8 mouse cellular contexts compared by ENCODE assay signal in the genomic region with DNA sequence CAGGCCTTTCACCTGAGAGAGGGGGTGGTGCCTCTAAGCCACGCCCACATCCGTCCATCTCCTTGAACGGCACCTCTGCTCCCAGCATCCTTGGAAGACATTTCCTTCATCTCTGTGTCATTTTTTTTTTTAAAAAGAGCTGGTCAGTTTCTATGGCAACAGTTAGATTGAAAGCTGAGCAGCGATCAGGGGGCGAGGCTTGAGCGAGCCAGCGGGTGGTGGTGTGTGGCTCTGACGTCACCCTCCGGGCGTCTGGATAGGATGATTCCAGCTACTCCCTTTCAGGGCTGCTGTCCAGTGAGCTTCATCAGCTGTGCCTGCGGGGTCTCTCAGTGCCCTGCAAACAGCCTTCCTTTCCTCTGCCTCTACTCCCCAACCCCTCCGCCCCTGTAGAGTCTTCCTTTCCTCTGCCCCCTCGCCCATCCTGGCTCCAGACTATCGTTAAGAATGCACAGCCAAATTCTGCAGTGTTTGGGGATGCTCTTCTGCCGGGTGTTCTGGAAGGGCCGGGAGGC.
A peak's percentile ranks its signal among the peaks of the same experiment; 100 is the strongest.
DNase-seq lines count a peak whose midpoint lies in the region; ATAC-seq and TF ChIP-seq lines count a peak whose summit lies in the region.

No protein-coding gene starts in this region.

- H3K27ac ChIP-seq in ES-E14 (ENCODE audit: insufficient read depth, low read depth, low read length, poor library complexity, severe bottlenecking) = no peak overlapping the region
- no peak overlapping the region; the same call in 1 of the 2 replicates for H3K27ac ChIP-seq in embryonic facial prominence, embryonic 14.5 days (replicated peaks; ENCODE audit: low read depth, low read length)
- H3K27ac ChIP-seq in hindbrain, embryonic 13.5 days = peak overlapping the region; percentile 96
- H3K27ac ChIP-seq in midbrain, embryonic 14.5 days (replicated peaks; ENCODE audit: low read depth, low read length) = peak overlapping the region; percentile 93

- ATAC-seq in embryonic facial prominence, embryonic 14.5 days (ENCODE audit: low read depth) = peak; percentile 92
- ATAC-seq in hindbrain, embryonic 13.5 days (ENCODE audit: low FRiP score) = peak; percentile 94
- ATAC-seq in midbrain, embryonic 14.5 days (ENCODE audit: low FRiP score, low TSS enrichment) = peak; percentile 96

- in situ Hi-C loops in ES-E14 (cut with MboI; ENCODE audit: low sequenced_read_pairs in 2 of 2, unreplicated experiment in 2 of 2) = no loop called here

- H3K4me3 ChIP-seq in ES-E14 (ENCODE audit: insufficient read depth in 1 of 2, low read depth in 1 of 2, low read length in 2 of 2, poor library complexity in 1 of 2, severe bottlenecking in 1 of 2) = no peak overlapping the region
- H3K4me3 ChIP-seq in embryonic facial prominence, embryonic 14.5 days (ENCODE audit: low read depth, low read length) = peak overlapping the region; percentile 22
- peak overlapping the region; percentile 52 for H3K4me3 ChIP-seq in hindbrain, embryonic 13.5 days
- H3K4me3 ChIP-seq in midbrain, embryonic 14.5 days (replicated peaks; ENCODE audit: low read depth, low read length) = peak overlapping the region; percentile 49

- H3K36me3 ChIP-seq in ES-E14 (ENCODE audit: control insufficient read depth, insufficient read depth, low read length, poor library complexity, severe bottlenecking) = peaks cover 2% of the 10 kb centered on the region; the same call in 1 of the 2 replicates
- no peaks in the 10 kb centered on the region for H3K36me3 ChIP-seq in embryonic facial prominence, embryonic 14.5 days (ENCODE audit: control insufficient read depth, insufficient read depth, low read length)
- 0 out of 2 replicates have a peak, but pooled peaks cover 2% of the 10 kb centered on the region for H3K36me3 ChIP-seq in hindbrain, embryonic 13.5 days
- H3K36me3 ChIP-seq in midbrain, embryonic 14.5 days (ENCODE audit: control insufficient read depth, insufficient read depth, low read length) = no peaks in the 10 kb centered on the region

- H3K9ac ChIP-seq in ES-E14 (ENCODE audit: insufficient read depth, low read depth, low read length, poor library complexity, severe bottlenecking) = no peak overlapping the region
- H3K9ac ChIP-seq in embryonic facial prominence, embryonic 14.5 days (ENCODE audit: low read depth, low read length) = peak overlapping the region; percentile 38
- H3K9ac ChIP-seq in hindbrain, embryonic 13.5 days = peak overlapping the region; percentile 77
- peak overlapping the region; percentile 61 for H3K9ac ChIP-seq in midbrain, embryonic 14.5 days (replicated peaks; ENCODE audit: low read length)

- 0 out of 4 replicates have a peak, but pooled peaks cover 0 to under 1% of the 10 kb centered on the region in 2 experiments for H3K4me1 ChIP-seq in ES-E14 (ENCODE audit: control insufficient read depth in 2 of 2, insufficient read depth in 2 of 2, low read length in 2 of 2, poor library complexity in 1 of 2)
- 0 out of 2 replicates have a peak, but pooled peaks cover 4% of the 10 kb centered on the region for H3K4me1 ChIP-seq in embryonic facial prominence, embryonic 14.5 days (ENCODE audit: control insufficient read depth, insufficient read depth, low read length)
- H3K4me1 ChIP-seq in hindbrain, embryonic 13.5 days (replicated peaks) = peaks cover 60% of the 10 kb centered on the region
- peaks cover 25% of the 10 kb centered on the region for H3K4me1 ChIP-seq in midbrain, embryonic 14.5 days (ENCODE audit: control insufficient read depth, insufficient read depth, low read length)

- no peaks in the 10 kb centered on the region for H3K27me3 ChIP-seq in embryonic facial prominence, embryonic 14.5 days (replicated peaks; ENCODE audit: control insufficient read depth, insufficient read depth, low read length)
- H3K27me3 ChIP-seq in hindbrain, embryonic 13.5 days = no peaks in the 10 kb centered on the region
- no peaks in the 10 kb centered on the region for H3K27me3 ChIP-seq in midbrain, embryonic 14.5 days (ENCODE audit: control insufficient read depth, insufficient read depth, low read length)

- peak overlapping the region; percentile 57 for H3K4me2 ChIP-seq in embryonic facial prominence, embryonic 14.5 days (ENCODE audit: low read depth, low read length)
- peak overlapping the region; percentile 71 for H3K4me2 ChIP-seq in hindbrain, embryonic 13.5 days
- H3K4me2 ChIP-seq in midbrain, embryonic 14.5 days (ENCODE audit: low read length) = peak overlapping the region; percentile 65

- WGBS in embryonic facial prominence, embryonic 14.5 days = 29% methylated on average over 16 of the region's 16 CpGs
- WGBS in hindbrain, embryonic 13.5 days = 14% methylated on average over 16 of the region's 16 CpGs
- WGBS in midbrain, embryonic 14.5 days = 8% methylated on average over 16 of the region's 16 CpGs

- no peak for DNase-seq in ES-E14 (ENCODE audit: low read depth, low spot score)
- DNase-seq in adrenal gland, postnatal 14 days = peak; percentile 83
- DNase-seq in embryonic facial prominence, embryonic 14.5 days (ENCODE audit: low spot score) = peak; percentile 94
- peak; percentile 70 to 92 for DNase-seq in left cerebral cortex, adult 8-10 months (ENCODE audit: low spot score in 2 of 2)
- DNase-seq in midbrain, embryonic 14.5 days = peak; percentile 96
- peak; percentile 63 for DNase-seq in testis, postnatal 14 days (ENCODE audit: low spot score)
- no peak for DNase-seq in thymus, postnatal 25 days

- no peaks in the 10 kb centered on the region for H3K9me3 ChIP-seq in ES-E14 (ENCODE audit: control insufficient read depth, insufficient read depth, low read depth, low read length)
- H3K9me3 ChIP-seq in embryonic facial prominence, embryonic 14.5 days (ENCODE audit: control insufficient read depth, low read length) = no peaks in the 10 kb centered on the region
- no peaks in the 10 kb centered on the region for H3K9me3 ChIP-seq in hindbrain, embryonic 13.5 days
- no peaks in the 10 kb centered on the region for H3K9me3 ChIP-seq in midbrain, embryonic 14.5 days (ENCODE audit: control insufficient read depth, low read length)

TF ChIP-seq in ES-E14, 5 proteins besides CTCF, POLR2A, EP300 and RAD21:
- peak; percentile 82 for TF ChIP-seq ZNF384 (IDR thresholded peaks at IDR 0.05; ENCODE audit: low read depth, low read length)
- TF ChIP-seq CHD2 (IDR thresholded peaks at IDR 0.05; ENCODE audit: low read depth, low read length) = no peak

Comparison
In these comparisons a context has a peak if more than half of its experiments do, and no peak if none do; other contexts are left out.
1. DNase-seq: peak in adrenal gland, postnatal 14 days (single experiment), embryonic facial prominence, embryonic 14.5 days (single experiment), left cerebral cortex, adult 8-10 months (2 of 2), midbrain, embryonic 14.5 days (single experiment) and testis, postnatal 14 days (single experiment); none in ES-E14 (single experiment) and thymus, postnatal 25 days (single experiment).
2. H3K27ac ChIP-seq: peak in hindbrain, embryonic 13.5 days (single experiment) and midbrain, embryonic 14.5 days (single experiment); none in ES-E14 (single experiment) and embryonic facial prominence, embryonic 14.5 days (single experiment).
3. H3K4me3 ChIP-seq: peak in embryonic facial prominence, embryonic 14.5 days (single experiment), hindbrain, embryonic 13.5 days (single experiment) and midbrain, embryonic 14.5 days (single experiment); none in ES-E14 (0 of 2).
4. Peak in every context shown above with its lines, with median percentiles within 50 percentile points of each other: ATAC-seq and H3K4me2 ChIP-seq.